Mouse (Mus musculus): ENCODE data around the gene Klf6.

DNA sequence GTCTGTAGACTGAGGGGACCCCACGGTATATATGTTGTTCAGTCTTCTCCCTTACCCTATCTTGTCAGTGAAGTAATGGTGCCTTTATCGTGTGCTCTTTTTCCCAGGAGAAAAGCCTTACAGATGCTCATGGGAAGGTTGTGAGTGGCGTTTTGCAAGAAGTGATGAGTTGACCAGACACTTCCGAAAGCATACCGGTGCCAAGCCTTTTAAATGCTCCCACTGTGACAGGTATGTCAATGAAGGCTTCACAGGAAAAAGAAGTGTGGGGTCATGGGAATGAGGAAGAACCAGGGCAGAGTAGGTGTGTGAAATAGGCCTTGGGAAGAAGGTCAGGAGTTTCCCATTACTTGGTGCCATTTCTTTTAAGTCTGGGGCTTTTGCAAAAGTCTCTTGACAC, 5.2 kb downstream of the Klf6 start:
- TF ChIP-seq POLR2A (IDR thresholded peaks at IDR 0.05; ENCODE audit: borderline replicate concordance, extremely low read depth, insufficient read depth, insufficient read length, poor library complexity, severe bottlenecking) (no peak), CTCF (IDR thresholded peaks at IDR 0.05; ENCODE audit: borderline replicate concordance, extremely low read depth, insufficient read depth, insufficient read length) (no peak)

Measured in brain, embryonic 14.5 days (tissue).